Mouse (Mus musculus): ENCODE data around the gene P3h2.

GRCm38 (mm10) chr16:25948067-25948466 lies 157.5 kb downstream of the P3h2 start:
- TF ChIP-seq CTCF (IDR thresholded peaks at IDR 0.05; ENCODE audit: low read depth): no peak
- TF ChIP-seq EP300 (IDR thresholded peaks at IDR 0.05; ENCODE audit: low read depth): no peak

All from heart, postnatal 0 days (tissue).